Mouse (Mus musculus): ENCODE results near the gene Frmd6.

Frmd6 gene

GRCm38 (mm10) chr12:70809957-70810356, 15.4 kb upstream of the Frmd6 start:
- no peak for DNase-seq (ENCODE audit: low spot score)

GRCm38 (mm10) chr12:70811772-70812171, 13.5 kb upstream of the Frmd6 start:
- no peak for DNase-seq (ENCODE audit: low spot score)

GRCm38 (mm10) chr12:70812176-70812575, 13.1 kb upstream of the Frmd6 start:
- DNase-seq (ENCODE audit: low spot score) = no peak

- DNase-seq (ENCODE audit: low spot score) = no peak
Observed at GRCm38 (mm10) chr12:70812822-70813465, 12.4 kb upstream of the Frmd6 start.

GRCm38 (mm10) chr12:70816731-70817130, 8.6 kb upstream of the Frmd6 start:
- DNase-seq (ENCODE audit: low spot score) = no peak

GRCm38 (mm10) chr12:70824017-70824416, 1.3 kb upstream of the Frmd6 start:
- no peak for DNase-seq (ENCODE audit: low spot score)

GRCm38 (mm10) chr12:70825651-70826317, 470 bp downstream of the Frmd6 start:
- DNase-seq (ENCODE audit: low spot score) = no peak

GRCm38 (mm10) chr12:70826318-70827072, 1.2 kb downstream of the Frmd6 start:
- DNase-seq (ENCODE audit: low spot score) = peak; percentile 8

GRCm38 (mm10) chr12:70827187-70827900, 2.0 kb downstream of the Frmd6 start:
- peak; percentile 19 for DNase-seq (ENCODE audit: low spot score)

- no peak for DNase-seq (ENCODE audit: low spot score)
Observed at GRCm38 (mm10) chr12:70827901-70828271, 2.6 kb downstream of the Frmd6 start.

- DNase-seq (ENCODE audit: low spot score) = no peak
Observed at GRCm38 (mm10) chr12:70830982-70831566, 5.8 kb downstream of the Frmd6 start.

GRCm38 (mm10) chr12:70832216-70832998, 7.1 kb downstream of the Frmd6 start:
- no peak for DNase-seq (ENCODE audit: low spot score)

- DNase-seq (ENCODE audit: low spot score) = no peak
Observed at GRCm38 (mm10) chr12:70833050-70833449, 7.7 kb downstream of the Frmd6 start.

GRCm38 (mm10) chr12:70834043-70834442, 8.7 kb downstream of the Frmd6 start:
- no peak for DNase-seq (ENCODE audit: low spot score)

- no peak for DNase-seq (ENCODE audit: low spot score)
Observed at GRCm38 (mm10) chr12:70835004-70835403, 9.7 kb downstream of the Frmd6 start.

- no peak for DNase-seq (ENCODE audit: low spot score)
Observed at GRCm38 (mm10) chr12:70837792-70838321, 12.5 kb downstream of the Frmd6 start.

- DNase-seq (ENCODE audit: low spot score) = no peak
Observed at GRCm38 (mm10) chr12:70845371-70845770, 20.1 kb downstream of the Frmd6 start.

- no peak for DNase-seq (ENCODE audit: low spot score)
Observed at GRCm38 (mm10) chr12:70849024-70849423, 23.7 kb downstream of the Frmd6 start.

- peak; percentile 7 for DNase-seq (ENCODE audit: low spot score)
Observed at GRCm38 (mm10) chr12:70849517-70850291, 24.4 kb downstream of the Frmd6 start.

GRCm38 (mm10) chr12:70851342-70851960, 26.1 kb downstream of the Frmd6 start:
- no peak for DNase-seq (ENCODE audit: low spot score)

Data from T-cell, adult 2 months (primary cell).